Mouse (Mus musculus) layer of hippocampus, adult 18-20 months (tissue): ENCODE measurements around the gene Csnk2b. TPM values are rescaled to one million over a fixed set of nuclear protein-coding genes. Genes with fewer than 3 reads are reported as not detected.

Source experiments
- DNase-seq, 2 experiments: peaks; one replicate each; pipeline ENCODE4 v3.0.0; 2022; ENCODE audit warnings: low spot score in 2 of 2
- total RNA-seq, 2 experiments: library from RNA; stranded (reverse); gene quantifications; 2 replicates each; pipeline ENCODE4 v1.2.3; 2021

Csnk2b gene
- total RNA-seq, 2 experiments from 2014 or later, result 179 to 185 TPM

DNA sequence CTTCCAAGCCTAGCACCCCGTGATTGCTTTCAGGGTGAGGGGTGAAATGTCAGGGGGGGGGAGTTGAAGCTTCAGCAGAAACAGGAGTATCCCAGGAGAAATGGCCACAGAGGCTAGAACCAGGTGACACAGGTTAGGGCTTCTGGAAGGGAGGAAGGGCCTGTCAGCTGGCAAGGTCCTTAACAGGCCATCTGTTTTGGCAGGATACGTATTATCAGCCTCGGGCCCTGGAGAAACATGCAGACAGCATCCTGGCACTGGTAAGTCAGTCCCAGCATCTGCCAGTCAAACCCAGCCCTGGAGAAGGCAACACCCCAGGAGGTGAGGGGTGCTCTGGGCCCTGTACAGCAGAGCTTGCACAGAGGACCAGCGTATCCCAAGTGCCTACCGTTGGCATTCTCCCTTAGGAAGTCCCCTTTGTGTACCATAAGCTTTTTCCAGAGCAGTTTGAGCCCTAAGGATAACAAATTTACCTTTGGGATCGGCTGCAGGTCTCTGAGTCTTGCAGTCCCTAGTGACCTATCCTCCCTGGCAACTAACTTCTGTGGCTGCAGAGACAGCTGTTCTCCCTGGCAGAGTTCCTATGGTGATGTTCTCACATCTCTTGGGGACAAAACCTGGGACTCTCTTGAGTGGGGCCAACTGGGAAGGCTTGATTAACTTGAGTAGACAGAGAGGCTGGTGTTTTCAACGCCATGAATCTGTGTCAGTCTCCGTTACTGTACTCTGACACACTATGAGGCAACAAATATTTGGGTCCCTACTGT is 31.5 kb downstream of the Csnk2b start:
- DNase-seq, result no peak

DNA sequence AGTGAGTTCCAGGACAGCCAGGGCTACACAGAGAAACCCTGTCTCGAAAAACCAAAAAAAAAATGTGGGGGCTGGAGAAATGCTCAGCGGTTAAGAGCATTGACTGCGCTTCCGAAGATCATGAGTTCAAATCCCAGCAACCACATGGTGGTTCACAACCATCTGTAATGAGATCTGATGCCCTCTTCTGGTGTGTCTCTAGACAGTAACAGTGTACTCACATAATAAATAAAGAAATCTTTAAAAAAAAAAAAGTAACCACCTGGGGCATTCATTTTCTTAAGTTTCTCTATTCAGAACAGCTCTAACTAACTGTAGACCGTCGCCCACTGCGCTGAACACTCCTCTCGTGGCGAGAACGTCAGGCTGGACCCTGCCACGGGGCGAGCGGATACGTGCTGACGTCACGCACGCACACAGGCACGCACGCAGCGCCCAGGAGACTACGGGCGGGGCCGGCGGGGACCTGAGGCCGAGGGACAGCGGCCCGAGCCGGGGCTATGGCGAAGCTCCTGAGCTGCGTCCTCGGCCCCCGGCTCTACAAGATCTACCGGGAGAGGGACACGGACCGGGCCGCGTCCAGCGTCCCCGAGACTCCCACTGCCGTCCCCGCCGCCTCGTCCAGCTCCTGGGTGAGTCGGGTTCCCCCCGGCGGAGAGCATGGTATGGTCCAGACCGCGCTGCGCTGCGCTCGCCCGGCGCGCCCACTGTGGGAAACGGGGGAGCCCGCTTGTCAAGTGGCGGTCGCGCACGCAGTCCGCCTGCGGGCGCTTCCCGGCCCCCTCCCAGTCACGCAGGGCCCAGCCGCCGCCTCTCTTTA is 32.8 kb downstream of the Csnk2b start, which contains the start of gene Abhd16a:
TSS of gene Abhd16a (plus strand) at position 439 of the 820 bp plus-strand sequence.
- peak; percentile 92 to 96 for DNase-seq

GRCm38 (mm10) chr17:35088151-35088550 is 33.7 kb downstream of the Csnk2b start:
- no peak for DNase-seq

GRCm38 (mm10) chr17:35085208-35085865 is 36.5 kb downstream of the Csnk2b start, which contains the start of gene Ly6g6f:
Gene Ly6g6f (minus strand): TSS chr17:35085610.
- no peak for DNase-seq

- DNase-seq, result no peak
Measured at GRCm38 (mm10) chr17:35083929-35084497, 37.8 kb downstream of the Csnk2b start.

DNA sequence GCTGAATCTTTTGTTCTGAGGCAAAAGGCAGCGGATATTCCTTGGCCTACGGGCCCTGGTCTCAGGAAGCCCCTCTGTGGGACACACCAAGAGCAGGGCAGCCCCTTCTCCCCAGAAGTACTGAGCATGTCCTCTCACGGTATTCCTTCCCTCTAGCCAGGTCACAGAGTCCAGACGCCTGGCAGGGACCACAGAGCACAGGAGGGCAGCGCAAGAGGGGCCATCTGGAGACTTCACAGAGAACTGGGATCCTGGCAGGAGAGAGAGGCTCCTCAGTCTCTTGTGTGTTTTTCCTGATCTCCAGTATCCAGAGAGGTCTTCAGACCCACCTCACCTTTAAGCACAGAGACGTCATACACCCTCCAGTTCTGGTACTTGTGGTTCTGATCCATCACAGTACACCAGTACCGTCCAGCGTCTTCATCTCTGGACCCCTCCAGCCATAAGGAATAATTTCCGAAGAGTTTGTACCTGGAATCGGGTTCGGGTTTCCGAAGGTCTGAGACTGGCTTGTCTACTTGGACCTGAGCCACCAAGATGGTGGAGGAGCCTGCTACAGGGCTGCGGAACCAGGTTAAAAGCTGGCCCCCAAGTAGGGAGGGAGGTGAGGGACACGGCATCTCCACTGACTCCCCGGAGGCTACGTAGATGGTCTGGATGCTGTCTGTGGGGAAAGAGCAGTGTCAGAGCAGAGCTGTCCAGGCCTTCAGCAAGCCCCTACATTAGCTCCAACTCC is 38.8 kb downstream of the Csnk2b start:
- DNase-seq, result no peak

DNA sequence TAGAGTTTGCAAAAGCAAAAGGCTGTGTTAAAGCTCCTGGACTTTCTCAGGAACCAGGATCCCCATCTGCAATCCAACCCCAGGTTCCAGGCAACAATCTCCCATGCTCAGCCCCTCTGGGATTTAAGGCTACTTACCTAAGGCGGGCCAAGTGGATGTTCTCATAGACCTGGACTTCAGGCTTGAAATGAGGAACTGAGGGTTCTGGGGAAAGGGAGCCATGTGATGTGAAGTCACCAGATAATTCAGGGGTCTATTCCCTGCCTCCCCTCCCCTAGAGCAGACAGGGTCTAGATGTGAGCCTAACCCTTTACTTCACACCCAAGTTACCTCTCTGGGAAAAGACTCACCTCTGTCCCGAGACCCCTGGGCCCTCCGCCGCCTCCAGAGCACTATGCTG is 41.1 kb downstream of the Csnk2b start:
- no peak for DNase-seq

DNA sequence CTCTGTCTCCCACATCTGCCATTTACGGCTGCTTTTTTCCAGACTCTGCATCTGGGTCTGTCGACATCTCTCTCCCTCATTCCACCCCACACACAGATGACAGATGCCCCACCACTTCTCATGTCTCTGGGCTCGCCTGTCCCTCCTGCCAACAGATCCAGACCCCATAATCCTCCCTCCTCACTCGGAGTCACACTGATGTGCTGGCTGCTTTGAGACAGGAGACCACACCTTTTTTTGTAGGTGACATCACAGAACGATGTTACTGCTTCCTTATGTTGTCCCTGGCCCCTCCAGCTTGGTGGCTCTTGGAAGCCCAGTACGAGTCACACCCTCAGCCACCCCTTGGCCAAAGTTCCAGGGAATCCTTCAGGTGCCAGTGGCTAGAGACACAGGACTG is 41.6 kb downstream of the Csnk2b start:
- no peak for DNase-seq

GRCm38 (mm10) chr17:35079778-35080177 is 42.1 kb downstream of the Csnk2b start:
- no peak for DNase-seq

DNA sequence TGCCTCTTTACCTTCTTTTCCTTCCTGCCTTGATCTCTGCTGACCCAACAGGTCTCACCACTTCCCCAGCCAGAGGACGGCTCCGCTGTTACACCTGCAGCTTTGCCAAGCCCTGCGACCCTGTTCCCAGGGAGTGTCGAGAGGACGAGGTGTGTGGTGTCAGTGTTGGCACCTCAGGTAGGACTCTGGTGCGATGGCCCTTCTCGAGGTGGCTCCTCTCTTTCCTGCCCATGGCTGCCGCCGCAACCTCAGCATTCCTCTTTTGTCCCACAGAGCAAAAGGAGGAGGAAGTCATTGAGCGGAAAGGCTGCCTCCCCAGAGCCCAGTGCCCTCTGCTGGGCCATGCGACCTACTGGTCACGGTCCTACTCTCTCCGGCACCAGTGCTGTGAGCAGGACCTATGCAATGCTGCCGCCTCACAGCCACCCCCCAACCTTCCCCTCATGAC is 44.0 kb downstream of the Csnk2b start, which contains the start of gene Ly6g6d:
TSS of gene Ly6g6d (minus strand) at position 280 of the 448 bp plus-strand sequence.
- no peak for DNase-seq

DNA sequence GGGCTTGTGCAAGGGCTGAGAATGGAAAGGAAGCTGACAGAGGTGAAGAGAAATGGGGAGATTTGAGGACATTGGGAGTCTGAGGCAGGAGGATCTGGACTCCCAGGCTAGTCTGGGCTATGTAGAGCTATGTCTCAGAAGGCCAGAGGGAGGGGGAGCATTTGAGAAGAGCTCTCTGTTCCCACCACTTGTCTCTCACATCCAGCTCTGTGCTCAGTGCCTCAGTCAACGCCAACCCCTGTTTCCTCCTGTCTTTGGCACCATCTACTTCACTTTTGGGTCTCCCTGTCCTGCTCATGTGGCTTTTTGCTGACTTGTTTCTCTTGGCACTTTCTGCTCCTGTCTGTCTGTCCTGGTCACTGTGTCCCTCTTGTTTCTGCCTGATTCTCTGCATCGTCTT is 44.6 kb downstream of the Csnk2b start:
- DNase-seq, result no peak

DNA sequence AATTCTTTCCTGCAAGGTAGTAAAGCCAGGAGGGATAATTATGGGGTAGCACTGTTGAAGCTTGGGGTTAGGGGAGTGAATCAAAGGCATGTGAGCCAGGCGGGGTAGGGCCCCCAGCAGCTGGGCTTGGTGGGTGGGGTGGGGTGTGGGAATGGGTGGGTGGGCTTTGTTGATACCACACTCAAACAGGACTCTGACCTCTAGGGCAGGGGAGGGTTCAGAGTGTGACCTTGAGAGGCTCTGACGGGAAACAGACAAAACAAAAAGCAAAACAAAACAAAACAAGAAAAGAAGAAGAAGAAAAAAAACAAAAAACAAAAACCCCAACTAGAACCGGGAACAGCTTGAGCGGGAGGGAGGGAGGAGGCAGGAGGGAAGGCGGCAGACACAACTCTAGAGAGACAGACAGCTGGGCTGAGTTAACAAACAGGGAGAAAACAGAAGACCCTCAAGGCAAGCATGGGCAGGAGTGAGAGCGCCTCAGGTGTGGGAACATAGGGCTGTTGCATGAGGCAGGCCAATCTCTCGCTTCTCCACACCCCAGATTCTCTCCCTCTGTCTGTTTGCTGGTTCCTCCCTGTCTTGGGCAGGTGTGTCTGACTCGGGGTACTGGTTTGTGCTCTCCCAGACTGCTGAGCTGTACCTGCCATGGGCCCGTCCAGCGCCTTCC is 45.2 kb downstream of the Csnk2b start, which contains the start of gene Ly6g6e:
TSS of gene Ly6g6e (plus strand) at position 396 of the 670 bp plus-strand sequence.
- no peak for DNase-seq

GRCm38 (mm10) chr17:35074097-35074496 is 47.8 kb downstream of the Csnk2b start:
- no peak for DNase-seq

DNA sequence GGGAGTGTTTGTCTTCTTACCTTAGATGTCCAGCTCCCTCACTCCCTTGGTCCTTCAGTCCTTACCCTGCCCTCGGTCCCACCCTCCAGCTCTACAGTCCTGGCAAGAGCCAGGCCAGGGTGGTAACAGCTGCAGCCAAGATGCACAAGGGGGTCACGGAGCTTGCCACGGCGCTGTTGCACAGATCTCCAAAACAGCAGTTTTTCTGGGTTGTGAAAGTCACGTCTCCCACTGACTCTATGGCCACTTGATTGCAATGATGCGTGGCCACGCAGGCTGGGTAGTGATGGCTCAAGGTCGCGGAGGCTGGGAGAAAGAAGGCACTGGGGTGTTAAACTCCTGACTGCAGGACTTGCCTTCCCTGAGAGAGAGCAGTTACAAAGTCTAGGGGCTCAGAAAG is 50.4 kb downstream of the Csnk2b start:
- no peak for DNase-seq

DNA sequence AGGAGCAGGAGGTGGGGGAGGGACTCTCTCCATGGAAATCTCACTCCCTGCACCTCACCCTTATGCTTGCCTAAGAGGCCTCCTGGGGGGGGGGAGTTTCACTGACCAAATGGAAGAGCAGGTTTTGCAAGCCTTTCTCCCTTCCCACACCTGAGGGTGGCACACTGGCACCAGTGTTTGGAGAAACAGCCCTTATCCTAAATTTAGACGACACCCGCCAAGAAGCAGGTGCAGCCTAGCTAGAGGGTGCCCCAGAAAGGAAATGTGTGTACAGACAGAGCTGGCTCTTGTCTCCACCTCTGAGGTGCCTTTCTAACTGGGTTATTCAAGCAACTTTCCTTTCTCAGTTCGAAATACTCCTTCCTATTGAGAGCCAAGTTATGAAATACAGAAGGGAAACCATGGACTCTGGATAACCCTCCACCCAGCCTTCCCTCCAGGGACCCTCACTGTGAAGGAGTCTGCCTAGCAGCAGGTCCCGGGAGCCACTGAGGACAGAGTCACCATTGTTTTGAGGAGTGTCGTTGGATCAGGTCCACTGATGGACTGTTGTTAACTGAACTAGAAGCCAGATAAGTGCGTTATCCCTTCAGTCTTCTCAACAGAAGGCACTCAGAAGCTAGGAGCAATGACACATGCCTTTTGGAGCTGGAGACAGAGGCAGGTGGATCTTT is 51.2 kb downstream of the Csnk2b start:
- no peak for DNase-seq

DNA sequence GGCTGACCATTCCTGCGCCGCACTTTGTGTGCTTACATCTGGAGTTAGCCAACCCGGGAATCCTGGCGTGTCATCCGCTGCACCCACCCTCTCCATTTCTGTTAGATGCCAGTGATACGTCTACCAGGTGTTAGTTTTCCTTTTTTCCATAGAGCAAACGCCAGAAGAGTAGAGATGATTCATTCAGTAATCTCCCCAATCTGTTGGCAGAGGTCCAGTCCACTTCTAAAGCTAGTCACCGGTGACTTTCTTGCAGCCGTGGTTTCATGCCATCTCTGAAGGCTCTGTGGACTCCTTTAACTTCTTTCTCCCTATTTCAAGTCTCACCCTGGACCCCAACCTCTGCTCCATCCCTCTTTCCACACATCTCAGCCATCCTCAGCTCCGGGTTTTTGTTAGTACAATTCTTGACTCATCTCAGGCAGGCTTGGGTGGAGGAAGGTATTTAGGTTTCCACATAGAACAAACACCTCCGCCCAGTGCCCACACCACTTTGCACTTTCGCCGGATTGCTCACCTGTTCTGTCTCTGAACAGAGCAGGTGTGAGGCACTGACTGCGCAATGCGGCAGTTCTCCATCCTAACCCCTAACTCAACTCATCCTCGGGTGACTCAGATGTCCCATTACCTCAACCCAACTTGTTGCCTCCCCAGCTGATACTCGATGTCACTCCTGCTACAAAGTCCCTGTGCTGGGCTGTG is 53.5 kb downstream of the Csnk2b start:
- DNase-seq, result no peak
